Mouse (Mus musculus) ovary, postnatal 14 days (tissue): ENCODE data around the gene Zap70.

Source experiments
- DNase-seq: peaks from one replicate; pipeline ENCODE4 v3.0.0; 2022; ENCODE audit warnings: low spot score

The Zap70 gene

DNA sequence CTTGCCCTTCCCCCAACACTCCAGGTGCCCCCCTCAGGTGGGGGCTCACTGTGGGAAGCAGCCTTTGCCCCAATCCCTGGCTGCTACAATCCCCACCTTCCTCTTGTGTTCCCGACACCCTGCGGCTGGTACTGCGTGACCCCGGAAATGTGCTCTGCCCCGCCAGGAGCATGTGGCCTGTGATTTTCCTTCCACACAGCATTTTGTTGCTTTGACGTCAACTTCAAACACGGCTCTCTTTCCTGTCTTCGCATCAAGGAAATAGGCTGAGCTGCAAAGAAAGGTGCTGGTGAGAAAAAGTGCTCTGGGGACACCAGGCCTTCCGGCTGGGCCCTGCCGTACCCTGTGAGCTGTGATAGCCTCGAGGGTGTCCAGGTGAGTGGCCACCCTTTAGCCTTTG lies at the start of gene Zap70:
Zap70 (plus strand) TSS at position 231 of the 400 bp plus-strand sequence.
- DNase-seq, result no peak

DNA sequence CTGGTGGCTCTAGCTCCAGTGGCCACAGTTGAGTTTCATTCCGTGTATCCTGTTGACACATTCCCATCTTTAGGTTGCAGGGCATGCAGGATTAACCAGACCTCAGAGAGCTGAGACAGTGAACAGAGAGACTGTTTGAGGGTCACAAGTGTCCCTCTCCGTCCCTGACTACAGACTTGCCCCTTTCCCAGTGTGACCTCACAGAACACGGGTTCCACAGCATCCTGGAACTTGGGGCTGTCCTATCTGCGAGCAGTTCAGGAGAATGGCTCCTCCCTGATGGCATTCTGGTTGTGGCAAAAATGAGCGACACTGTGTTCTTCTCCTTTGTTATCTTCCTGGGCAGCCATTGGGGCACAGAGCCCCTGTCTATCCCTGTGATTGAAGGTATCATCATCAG lies 47.3 kb upstream of the Zap70 start, which contains the start of gene Actr1b:
Actr1b (minus strand) TSS at position 112 of the 400 bp plus-strand sequence.
- DNase-seq, result no peak

DNA sequence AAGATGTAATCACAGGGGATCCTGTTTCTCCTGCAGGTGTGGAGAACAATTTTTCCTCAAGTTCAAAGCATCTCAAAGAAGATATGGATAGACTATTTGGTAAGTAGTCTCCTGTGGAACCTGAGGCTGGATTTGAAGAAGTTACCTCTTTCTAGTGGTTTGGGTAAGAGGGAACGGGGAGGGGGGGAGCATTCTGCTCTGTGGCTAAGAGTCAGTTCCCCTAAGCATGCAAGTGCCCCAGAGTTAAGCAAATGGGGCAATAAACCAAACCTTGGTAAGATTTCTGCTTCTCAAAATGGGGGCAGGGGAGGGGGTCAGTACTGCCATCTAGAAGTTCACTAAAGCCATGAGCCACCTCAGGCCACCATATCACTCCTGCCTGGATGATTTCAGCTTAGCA lies 42.8 kb upstream of the Zap70 start:
- no peak for DNase-seq

GRCm38 (mm10) chr1:36723146-36724056 lies 38.2 kb upstream of the Zap70 start:
- no peak for DNase-seq

DNA sequence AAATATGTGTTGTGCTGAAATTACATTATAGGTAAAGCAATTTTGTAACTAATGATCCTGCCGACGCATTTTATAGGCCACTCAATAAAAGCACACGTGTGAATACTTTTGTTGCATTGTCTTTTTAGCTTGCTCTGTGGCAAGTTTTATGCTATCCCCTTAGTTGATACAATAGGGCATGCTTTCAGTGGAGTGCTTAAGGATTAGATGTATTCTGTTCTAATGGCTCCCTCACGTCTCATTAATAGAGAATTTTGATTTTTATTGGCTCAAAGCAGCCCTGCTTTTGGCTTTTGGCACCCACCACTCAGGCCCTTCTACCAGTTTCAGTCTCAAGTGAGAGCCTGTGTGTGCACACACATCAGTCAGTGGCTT lies 37.6 kb upstream of the Zap70 start:
- no peak for DNase-seq

DNA sequence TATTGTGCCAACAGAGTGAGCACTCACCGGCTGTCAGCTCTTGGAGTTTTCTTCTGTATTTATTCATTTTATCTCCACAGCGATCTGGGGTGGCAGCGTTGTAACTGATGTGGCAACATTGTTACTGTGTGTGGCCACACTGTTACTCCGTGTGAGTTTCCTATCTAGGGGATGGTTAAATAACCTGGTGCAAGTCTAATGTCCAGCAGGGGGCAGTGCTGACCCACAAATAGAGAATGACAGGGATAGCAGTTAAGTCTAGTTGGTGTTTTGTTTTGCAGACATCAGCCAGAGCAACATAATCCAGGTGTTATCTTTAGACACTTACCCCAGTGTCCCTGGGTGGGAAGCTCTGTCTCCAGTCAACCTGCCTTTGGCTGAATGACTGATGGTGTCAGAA lies 24.3 kb upstream of the Zap70 start:
- DNase-seq, result peak; percentile 69

GRCm38 (mm10) chr1:36739231-36739630 lies 22.4 kb upstream of the Zap70 start:
- no peak for DNase-seq

DNA sequence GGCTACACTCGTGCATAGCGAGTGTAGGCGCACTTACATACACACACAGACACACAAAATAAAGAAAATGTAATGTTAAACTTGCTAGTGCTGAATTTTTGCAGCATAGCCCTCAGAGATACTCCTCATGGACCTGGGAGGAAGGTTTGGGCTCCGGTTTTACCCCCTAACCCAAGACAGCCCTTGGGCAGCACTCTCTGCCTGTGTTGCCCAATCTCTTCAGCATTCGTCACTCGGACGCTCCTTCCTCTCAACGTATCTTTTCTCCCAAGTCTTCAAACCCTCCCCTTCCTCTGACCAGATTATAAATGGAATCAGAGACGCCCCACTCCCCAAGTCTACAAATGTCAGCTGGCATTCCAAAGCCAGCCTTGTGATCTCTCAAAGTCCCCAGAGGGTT lies 18.6 kb upstream of the Zap70 start:
- DNase-seq, result no peak

DNA sequence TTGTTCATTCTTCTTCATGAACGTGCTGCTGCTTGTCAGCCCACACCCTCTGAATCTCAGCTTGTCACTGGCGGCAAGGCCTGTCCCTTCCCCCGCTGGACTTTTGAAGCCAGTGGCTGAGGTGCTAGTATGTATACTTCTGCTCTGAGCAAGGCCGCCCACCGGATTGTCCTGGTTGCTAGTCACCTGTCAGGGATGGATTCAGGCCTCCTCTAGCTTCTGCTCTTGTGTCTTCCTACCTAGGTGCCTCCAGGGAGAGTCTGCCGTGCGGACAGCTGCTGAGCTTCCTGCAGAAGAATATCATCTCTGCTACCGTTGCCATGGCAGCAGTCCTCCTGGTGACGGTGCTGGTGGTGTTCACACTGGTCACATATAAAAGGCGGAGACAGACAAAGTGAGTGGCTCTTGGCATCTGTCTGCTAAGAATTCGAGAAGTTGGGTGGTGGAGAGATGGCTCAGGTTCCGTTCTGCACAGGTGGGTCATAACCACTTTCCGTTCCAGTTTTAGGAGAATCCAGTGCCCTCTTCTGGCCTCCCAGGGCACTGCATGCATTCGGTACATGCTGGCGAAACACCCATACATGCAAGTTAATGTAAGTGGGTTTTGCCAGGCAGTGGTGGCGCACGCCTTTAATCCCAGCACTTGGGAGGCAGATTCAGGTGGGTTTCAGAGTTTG lies 17.2 kb upstream of the Zap70 start:
- DNase-seq, result peak; percentile 61

DNA sequence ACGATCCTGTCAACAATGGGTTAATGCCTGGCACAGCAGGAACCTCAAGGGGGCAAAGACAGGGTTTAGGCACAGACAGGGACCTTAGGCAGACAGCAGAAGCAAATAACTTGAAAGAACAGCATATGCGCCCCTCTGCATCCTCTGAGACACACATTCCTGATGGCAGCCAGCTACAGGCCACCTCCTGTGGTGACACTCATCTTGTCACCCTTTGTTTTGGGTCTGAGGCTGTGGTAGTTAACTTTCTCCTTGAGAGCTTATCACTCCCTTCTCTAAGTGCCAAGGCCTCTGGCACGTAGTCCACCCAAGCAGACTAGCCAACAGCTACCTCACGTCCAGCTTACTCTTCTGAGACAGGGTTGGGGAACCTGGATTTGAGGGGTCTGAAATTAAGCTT lies 15.9 kb upstream of the Zap70 start:
- DNase-seq, result no peak

DNA sequence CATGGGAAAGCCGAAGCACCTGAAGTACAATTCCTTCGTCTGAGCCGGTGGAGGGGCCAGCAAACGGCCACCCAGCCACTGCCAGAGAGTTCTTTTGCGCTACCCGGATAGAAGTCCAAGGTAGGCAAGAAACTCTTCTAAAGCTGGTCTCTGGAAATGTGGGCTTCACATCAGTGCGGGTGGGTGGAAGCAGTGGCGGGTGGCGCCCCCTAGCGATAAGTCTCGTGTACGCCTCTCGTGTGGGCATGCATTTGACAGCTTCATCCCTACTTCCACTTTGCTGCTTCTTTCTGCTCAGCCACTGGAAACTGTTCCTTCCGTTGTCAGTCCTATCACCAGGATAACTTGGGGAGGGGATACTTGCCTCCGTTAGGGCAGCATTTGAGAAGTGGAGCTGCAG lies 15.1 kb upstream of the Zap70 start:
- DNase-seq, result no peak

GRCm38 (mm10) chr1:36753932-36754675 lies 7.5 kb upstream of the Zap70 start:
- DNase-seq, result no peak

- DNase-seq, result no peak
These were observed 3.0 kb upstream of the Zap70 start for GRCm38 (mm10) chr1:36758553-36758952.

- DNase-seq, result no peak
These were observed 2.5 kb upstream of the Zap70 start for GRCm38 (mm10) chr1:36759076-36759475.

GRCm38 (mm10) chr1:36760401-36760800 lies 1.2 kb upstream of the Zap70 start:
- DNase-seq, result no peak

GRCm38 (mm10) chr1:36761061-36761460 lies 537 bp upstream of the Zap70 start:
- DNase-seq, result no peak

- no peak for DNase-seq
These were observed 5.0 kb downstream of the Zap70 start for GRCm38 (mm10) chr1:36766431-36767205.

DNA sequence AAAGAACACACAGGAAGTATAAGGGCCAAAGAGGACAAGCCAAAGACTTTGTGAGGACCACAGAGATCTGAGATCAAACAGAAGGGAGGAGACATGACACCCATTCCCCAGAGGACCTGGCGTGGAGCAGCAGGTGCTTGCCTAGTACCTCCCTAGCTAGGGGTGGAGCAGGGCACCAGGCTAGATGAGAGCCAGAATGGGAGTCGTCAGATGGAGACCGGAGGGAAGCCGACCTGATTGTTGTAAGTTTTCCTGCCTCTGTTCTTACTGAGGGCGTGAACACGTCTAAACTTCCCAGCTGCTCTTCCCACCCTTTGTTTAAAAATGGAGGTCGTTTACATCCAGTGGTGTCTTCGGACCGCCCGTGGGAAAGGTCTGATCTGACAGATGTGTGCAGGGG lies 5.7 kb downstream of the Zap70 start:
- DNase-seq, result no peak

GRCm38 (mm10) chr1:36768786-36769185 lies 7.2 kb downstream of the Zap70 start:
- no peak for DNase-seq

GRCm38 (mm10) chr1:36769951-36770350 lies 8.4 kb downstream of the Zap70 start:
- DNase-seq, result no peak

DNA sequence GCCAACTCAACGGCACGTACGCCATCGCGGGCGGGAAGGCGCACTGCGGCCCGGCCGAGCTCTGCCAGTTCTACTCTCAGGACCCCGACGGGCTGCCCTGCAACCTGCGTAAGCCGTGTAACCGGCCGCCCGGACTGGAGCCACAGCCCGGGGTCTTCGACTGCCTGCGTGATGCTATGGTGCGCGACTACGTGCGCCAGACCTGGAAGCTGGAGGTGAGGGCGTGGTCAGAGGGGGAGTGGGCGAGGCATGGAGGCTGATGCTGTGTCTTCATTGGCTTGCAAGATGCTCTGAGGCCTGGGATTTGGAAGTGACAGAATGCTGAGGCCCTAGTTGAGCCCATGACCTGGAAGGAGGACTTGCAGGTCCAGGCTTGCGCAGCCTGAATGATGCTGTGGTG lies 9.4 kb downstream of the Zap70 start:
- DNase-seq, result no peak
